Mouse (Mus musculus) kidney, postnatal 0 days (tissue): Measurements from ENCODE around the gene Ppp6r1. TPM values are rescaled to one million over a fixed set of nuclear protein-coding genes. Genes with fewer than 3 reads are reported as not detected.

Experiments
- ATAC-seq: fragments of 200-750 bp; cut with Nextera tagmentation; replicated peaks from 2 replicates; pipeline ENCODE4 v1.8.0; 2017; ENCODE audit warnings: low read depth, moderate number of reproducible peaks, moderate TSS enrichment, moderate library complexity; ENCODE audit not compliant: low FRiP score
- DNase-seq: peaks from one replicate; pipeline ENCODE4 v3.0.0-alpha.2; 2016; ENCODE audit warnings: low spot score
- H3K27ac ChIP-seq: fragments of 300-500 bp; sonication (generic); 2 replicates; pipeline ENCODE4 v1.5.1; 2014; ENCODE audit warnings: mild to moderate bottlenecking
- H3K27me3 ChIP-seq: fragments of 300-500 bp; sonication (generic); 2 replicates; pipeline ENCODE4 v1.6.1; 2014; ENCODE audit warnings: low read length, mixed read lengths; ENCODE audit not compliant: insufficient read depth
- H3K36me3 ChIP-seq: fragments of 300-500 bp; sonication (generic); 2 replicates; pipeline ENCODE4 v1.6.1; 2014; ENCODE audit warnings: low read length, mixed read lengths; ENCODE audit not compliant: insufficient read depth
- H3K4me1 ChIP-seq: fragments of 300-500 bp; sonication (generic); replicated peaks from 2 replicates; pipeline ENCODE4 v1.6.1; 2014; ENCODE audit warnings: antibody characterized with exemption, low read length, mixed read lengths; ENCODE audit not compliant: insufficient read depth
- H3K4me2 ChIP-seq: fragments of 300-500 bp; sonication (generic); 2 replicates; pipeline ENCODE4 v1.6.1; 2014; ENCODE audit warnings: mild to moderate bottlenecking, low read length, moderate library complexity, mixed read lengths
- H3K4me3 ChIP-seq: fragments of 300-500 bp; sonication (generic); replicated peaks from 2 replicates; pipeline ENCODE4 v1.5.1; 2014; ENCODE audit warnings: low read depth, low read length
- H3K9ac ChIP-seq: fragments of 300-500 bp; sonication (generic); 2 replicates; pipeline ENCODE4 v1.6.1; 2014; ENCODE audit warnings: low read depth, low read length
- H3K9me3 ChIP-seq: fragments of 300-500 bp; sonication (generic); replicated peaks from 2 replicates; pipeline ENCODE4 v1.6.1; 2016; ENCODE audit warnings: low read length, inconsistent platforms, mixed read lengths
- CTCF ChIP-seq: IDR thresholded peaks from 2 replicates; pipeline ENCODE4 v1.5.1; 2016; ENCODE audit warnings: antibody characterized with exemption, low read depth, mild to moderate bottlenecking, moderate library complexity
- WGBS: fragments of 180-500 bp; shearing (Covaris S2); extraction: QIAGEN DNeasy Blood & Tissue Kit; methylation state at CpG from one replicate; pipeline ENCODE4 v1.1.7; 2014; 5-methylcytosine and 5-hydroxymethylcytosine counted together
- polyA plus RNA-seq: library from polyadenylated mRNA; unstranded; fragments of >200 nt; fragmentation: Nextera tagmentation; extraction: Ambion mirVana; gene quantifications from 2 replicates; pipeline ENCODE4 v1.2.1, GENCODE M21; 2015

The Ppp6r1 gene
- polyA plus RNA-seq, 1 experiment from 2014 or later = 5.1 TPM

GRCm38 (mm10) chr7:4671956-4672355 is 13.1 kb upstream of the Ppp6r1 start:
- Histone ChIP-seq H3K4me2 (no peak overlapping the region), H3K27me3 (no peaks in the 10 kb centered on the region), H3K9me3 (no peaks in the 10 kb centered on the region), H3K27ac (no peak overlapping the region), H3K9ac (no peak overlapping the region), H3K4me3 (no peak overlapping the region), H3K4me1 (no peaks in the 10 kb centered on the region), H3K36me3 (peaks cover 27% of the 10 kb centered on the region)
- 63% methylated on average over 4 of the region's 4 CpGs for WGBS
- DNase-seq (no peak), ATAC-seq (no peak; the same call in 1 of the 2 replicates)
- no peak for TF ChIP-seq CTCF

GRCm38 (mm10) chr7:4670655-4671255 is 11.9 kb upstream of the Ppp6r1 start:
- ATAC-seq (no peak), DNase-seq (no peak)
- Histone ChIP-seq H3K9me3 (no peaks in the 10 kb centered on the region), H3K9ac (no peak overlapping the region), H3K27ac (no peak overlapping the region), H3K4me2 (no peak overlapping the region), H3K27me3 (no peaks in the 10 kb centered on the region), H3K4me1 (no peaks in the 10 kb centered on the region), H3K4me3 (no peak overlapping the region), H3K36me3 (peaks cover 24% of the 10 kb centered on the region)
- WGBS = 93% methylated on average over 8 of the region's 8 CpGs
- no peak for TF ChIP-seq CTCF

- Histone ChIP-seq H3K27ac (no peak overlapping the region), H3K36me3 (peaks cover 28% of the 10 kb centered on the region), H3K4me2 (no peak overlapping the region), H3K9me3 (no peaks in the 10 kb centered on the region), H3K9ac (no peak overlapping the region), H3K27me3 (no peaks in the 10 kb centered on the region), H3K4me3 (no peak overlapping the region), H3K4me1 (no peaks in the 10 kb centered on the region)
- no peak for ATAC-seq
- TF ChIP-seq CTCF = no peak
- DNase-seq = no peak
- WGBS = 96% methylated on average over 9 of the region's 9 CpGs
Observed at GRCm38 (mm10) chr7:4669156-4669555, 10.3 kb upstream of the Ppp6r1 start.

GRCm38 (mm10) chr7:4668506-4668905 is 9.7 kb upstream of the Ppp6r1 start:
- ATAC-seq = no peak
- Histone ChIP-seq H3K27ac (no peak overlapping the region), H3K9ac (no peak overlapping the region), H3K9me3 (no peaks in the 10 kb centered on the region), H3K4me2 (no peak overlapping the region), H3K4me1 (no peaks in the 10 kb centered on the region), H3K36me3 (peaks cover 30% of the 10 kb centered on the region), H3K27me3 (no peaks in the 10 kb centered on the region), H3K4me3 (no peak overlapping the region)
- no peak for DNase-seq
- no peak for TF ChIP-seq CTCF
- WGBS = 94% methylated on average over 8 of the region's 8 CpGs

GRCm38 (mm10) chr7:4666871-4667270 is 8.1 kb upstream of the Ppp6r1 start:
- H3K9me3 ChIP-seq = no peaks in the 10 kb centered on the region
- no peak overlapping the region for H3K9ac ChIP-seq
- H3K27ac ChIP-seq = no peak overlapping the region
- H3K36me3 ChIP-seq = peaks cover 29% of the 10 kb centered on the region
- no peaks in the 10 kb centered on the region for H3K4me1 ChIP-seq
- TF ChIP-seq CTCF = no peak
- ATAC-seq (no peak), DNase-seq (no peak)
- no peaks in the 10 kb centered on the region for H3K27me3 ChIP-seq
- H3K4me3 ChIP-seq = no peak overlapping the region
- 89% methylated on average over 5 of the region's 5 CpGs for WGBS
- no peak overlapping the region for H3K4me2 ChIP-seq

- Histone ChIP-seq H3K4me2 (no peak overlapping the region), H3K9ac (no peak overlapping the region), H3K4me1 (0 out of 2 replicates have a peak, but pooled peaks cover 7% of the 10 kb centered on the region), H3K27ac (no peak overlapping the region), H3K27me3 (no peaks in the 10 kb centered on the region), H3K4me3 (no peak overlapping the region), H3K9me3 (no peaks in the 10 kb centered on the region), H3K36me3 (peaks cover 25% of the 10 kb centered on the region; the same call in 1 of the 2 replicates)
- no peak for TF ChIP-seq CTCF
- DNase-seq (no peak), ATAC-seq (no peak)
- 87% methylated on average over 2 of the region's 2 CpGs for WGBS
Observed at GRCm38 (mm10) chr7:4663742-4664141, 4.9 kb upstream of the Ppp6r1 start.

GRCm38 (mm10) chr7:4663179-4663578 is 4.4 kb upstream of the Ppp6r1 start:
- Histone ChIP-seq H3K27me3 (no peaks in the 10 kb centered on the region), H3K4me1 (0 out of 2 replicates have a peak, but pooled peaks cover 7% of the 10 kb centered on the region), H3K4me2 (no peak overlapping the region), H3K27ac (no peak overlapping the region), H3K4me3 (no peak overlapping the region), H3K9me3 (no peaks in the 10 kb centered on the region), H3K9ac (no peak overlapping the region), H3K36me3 (peaks cover 20% of the 10 kb centered on the region; the same call in 1 of the 2 replicates)
- TF ChIP-seq CTCF = no peak
- DNase-seq (no peak), ATAC-seq (no peak)
- 82% methylated on average over 8 of the region's 8 CpGs for WGBS
